Mouse (Mus musculus) limb, embryonic 10.5 days (tissue): Measurements from ENCODE around the gene Qpctl. TPM values are rescaled to one million over a fixed set of nuclear protein-coding genes. Genes with fewer than 3 reads are reported as not detected.
A peak's percentile ranks its signal among the peaks of the same experiment; 100 is the strongest.

Source experiments
- DNase-seq: peaks from one replicate; pipeline ENCODE4 v3.0.0-alpha.2; 2017; ENCODE audit warnings: low spot score
- H3K27ac ChIP-seq: fragments of 300-500 bp; sonication (generic); 2 replicates; pipeline ENCODE4 v1.5.1; 2016; ENCODE audit warnings: mild to moderate bottlenecking
- H3K27me3 ChIP-seq: fragments of 300-500 bp; sonication (generic); 2 replicates; pipeline ENCODE4 v1.6.1; 2016; ENCODE audit warnings: low read depth, mild to moderate bottlenecking; ENCODE audit not compliant: poor library complexity, severe bottlenecking
- H3K36me3 ChIP-seq: fragments of 300-500 bp; sonication (generic); 2 replicates; pipeline ENCODE4 v1.6.1; 2016; ENCODE audit warnings: mild to moderate bottlenecking, moderate library complexity
- H3K4me1 ChIP-seq: fragments of 300-500 bp; sonication (generic); 2 replicates; pipeline ENCODE4 v1.6.1; 2016
- H3K4me3 ChIP-seq: fragments of 300-500 bp; sonication (generic); 2 replicates; pipeline ENCODE4 v1.5.1; 2016; ENCODE audit warnings: mild to moderate bottlenecking, moderate library complexity
- H3K9me3 ChIP-seq: fragments of 300-500 bp; sonication (generic); replicated peaks from 2 replicates; pipeline ENCODE4 v1.6.1; 2016; ENCODE audit warnings: mild to moderate bottlenecking
- WGBS: fragments of 180-500 bp; shearing (Covaris S2); methylation state at CpG from one replicate; pipeline ENCODE4 v1.1.7; 2016; 5-methylcytosine and 5-hydroxymethylcytosine counted together
- polyA plus RNA-seq: library from polyadenylated mRNA; unstranded; fragments of >200 nt; fragmentation: Nextera tagmentation; extraction: Ambion mirVana; gene quantifications from 2 replicates; pipeline ENCODE4 v1.2.1, GENCODE M21; 2016

Qpctl gene
- polyA plus RNA-seq, 1 experiment from 2014 or later, result 14.4 TPM

DNA sequence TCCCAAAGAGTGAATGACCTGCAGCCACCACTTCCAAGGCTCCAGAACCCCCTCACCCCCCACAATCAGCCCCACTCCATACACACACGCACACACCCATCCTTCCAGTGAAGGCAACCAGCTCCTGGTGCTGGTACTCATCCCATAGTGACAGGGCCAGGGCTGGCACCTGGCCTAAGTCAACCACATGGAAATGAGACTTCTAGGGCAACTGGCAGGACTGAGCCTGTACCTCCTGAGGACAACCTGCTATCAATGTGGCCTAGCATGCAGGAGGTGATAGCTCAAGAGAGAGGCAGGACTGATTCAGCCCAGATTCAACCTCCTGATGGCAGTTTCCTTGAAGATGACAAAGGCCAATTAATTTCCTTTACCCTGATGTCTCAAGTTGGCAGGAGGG lies 48.8 kb downstream of the Qpctl start:
- Histone ChIP-seq H3K36me3 (peaks cover 15% of the 10 kb centered on the region; the same call in 1 of the 2 replicates), H3K27me3 (no peaks in the 10 kb centered on the region), H3K27ac (no peak overlapping the region), H3K4me3 (no peak overlapping the region), H3K4me1 (peaks cover 25% of the 10 kb centered on the region), H3K9me3 (no peaks in the 10 kb centered on the region)
- no peak for DNase-seq
- WGBS, result 89% methylated on average over 1 of the region's 1 CpGs

DNA sequence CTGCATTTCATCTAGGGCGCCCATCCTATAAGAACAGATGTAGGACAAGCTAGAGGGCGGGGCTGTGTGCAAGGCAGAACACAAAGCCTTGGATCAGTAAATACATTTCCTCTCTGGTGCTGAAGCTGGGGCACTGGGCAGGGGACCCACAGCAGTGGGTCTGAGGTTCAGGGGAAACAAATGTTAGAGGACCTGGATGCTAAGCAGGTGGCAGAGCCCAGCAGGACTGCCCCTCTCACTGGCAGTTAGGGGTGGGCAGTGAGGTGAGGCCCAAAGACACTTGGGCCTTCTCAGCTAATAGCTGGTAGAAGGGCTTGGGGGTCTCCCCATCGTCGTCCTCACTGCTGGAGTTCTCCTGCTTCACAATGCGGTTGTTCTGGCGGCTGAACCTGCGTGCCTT lies 50.3 kb downstream of the Qpctl start:
- peaks cover 15% of the 10 kb centered on the region; the same call in 1 of the 2 replicates for H3K36me3 ChIP-seq
- H3K4me1 ChIP-seq, result peaks cover 30% of the 10 kb centered on the region
- no peak for DNase-seq
- no peaks in the 10 kb centered on the region for H3K9me3 ChIP-seq
- WGBS, result 62% methylated on average over 7 of the region's 7 CpGs
- H3K27me3 ChIP-seq, result no peaks in the 10 kb centered on the region
- no peak overlapping the region for H3K4me3 ChIP-seq
- H3K27ac ChIP-seq, result no peak overlapping the region

GRCm38 (mm10) chr7:19097863-19098262 lies 51.2 kb downstream of the Qpctl start:
- Histone ChIP-seq H3K36me3 (peaks cover 15% of the 10 kb centered on the region; the same call in 1 of the 2 replicates), H3K4me3 (no peak overlapping the region), H3K9me3 (no peaks in the 10 kb centered on the region), H3K27ac (no peak overlapping the region), H3K4me1 (peaks cover 37% of the 10 kb centered on the region), H3K27me3 (no peaks in the 10 kb centered on the region)
- DNase-seq, result no peak

DNA sequence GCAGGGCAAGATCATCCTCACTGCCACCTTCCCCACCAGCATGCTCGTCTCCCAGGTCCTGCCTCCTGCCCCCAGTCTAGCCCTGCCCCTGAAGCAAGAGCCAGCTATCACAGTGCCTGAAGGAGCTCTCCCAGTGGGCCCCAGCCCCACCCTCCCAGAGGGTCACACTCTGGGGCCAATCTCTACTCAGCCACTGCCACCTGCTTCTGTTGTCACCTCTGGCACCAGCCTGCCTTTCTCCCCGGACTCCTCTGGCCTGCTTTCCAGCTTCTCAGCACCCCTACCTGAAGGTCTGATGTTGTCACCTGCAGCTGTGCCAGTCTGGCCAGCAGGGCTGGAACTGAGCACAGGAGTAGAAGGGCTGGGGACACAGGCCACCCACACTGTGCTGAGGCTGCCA lies 51.9 kb downstream of the Qpctl start:
- no peak for DNase-seq
- H3K36me3 ChIP-seq, result peaks cover 15% of the 10 kb centered on the region; the same call in 1 of the 2 replicates
- H3K9me3 ChIP-seq, result no peaks in the 10 kb centered on the region
- no peak overlapping the region for H3K4me3 ChIP-seq
- H3K27ac ChIP-seq, result no peak overlapping the region
- H3K4me1 ChIP-seq, result peaks cover 43% of the 10 kb centered on the region
- H3K27me3 ChIP-seq, result peaks cover under 1% of the 10 kb centered on the region
- 53% methylated on average over 2 of the region's 2 CpGs for WGBS

GRCm38 (mm10) chr7:19096421-19096976 lies 52.6 kb downstream of the Qpctl start:
- peak overlapping the region; percentile 95 for H3K27ac ChIP-seq
- H3K4me1 ChIP-seq, result peaks cover 50% of the 10 kb centered on the region

DNA sequence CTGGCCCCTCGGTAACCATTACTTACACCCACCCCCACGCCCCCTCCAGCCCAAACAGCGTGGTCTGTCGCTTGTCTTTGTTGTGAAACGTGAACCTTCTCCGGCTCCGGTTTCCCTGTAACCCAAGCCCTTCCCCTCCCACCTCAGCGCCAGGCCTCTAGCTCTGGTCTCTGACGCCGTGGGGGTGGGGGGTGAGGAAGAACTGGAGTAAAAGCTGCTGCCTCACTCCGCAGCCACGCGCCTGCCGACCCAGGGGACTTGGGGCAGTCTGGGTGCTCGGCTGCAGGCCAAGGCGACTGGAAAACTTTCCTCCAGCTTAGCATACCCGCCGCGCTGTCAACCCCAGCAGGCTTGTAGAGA lies 53.4 kb downstream of the Qpctl start:
- Histone ChIP-seq H3K4me3 (peak overlapping the region; percentile 67), H3K9me3 (no peaks in the 10 kb centered on the region), H3K27me3 (peaks cover 16% of the 10 kb centered on the region), H3K4me1 (peaks cover 54% of the 10 kb centered on the region), H3K27ac (peak overlapping the region; percentile 95), H3K36me3 (peaks cover 28% of the 10 kb centered on the region)
- DNase-seq, result peak; percentile 87
- WGBS, result under 1% methylated on average over 19 of the region's 19 CpGs

More at GRCm38 (mm10) chr7:19096421-19096976, 52.6 kb downstream of the Qpctl start:
- WGBS, result 53% methylated on average over 5 of the region's 5 CpGs
- peak; percentile 33 for DNase-seq
- Histone ChIP-seq H3K4me3 (peak overlapping the region; percentile 67), H3K9me3 (no peaks in the 10 kb centered on the region), H3K36me3 (peaks cover 21% of the 10 kb centered on the region), H3K27me3 (peaks cover 8% of the 10 kb centered on the region)

DNA sequence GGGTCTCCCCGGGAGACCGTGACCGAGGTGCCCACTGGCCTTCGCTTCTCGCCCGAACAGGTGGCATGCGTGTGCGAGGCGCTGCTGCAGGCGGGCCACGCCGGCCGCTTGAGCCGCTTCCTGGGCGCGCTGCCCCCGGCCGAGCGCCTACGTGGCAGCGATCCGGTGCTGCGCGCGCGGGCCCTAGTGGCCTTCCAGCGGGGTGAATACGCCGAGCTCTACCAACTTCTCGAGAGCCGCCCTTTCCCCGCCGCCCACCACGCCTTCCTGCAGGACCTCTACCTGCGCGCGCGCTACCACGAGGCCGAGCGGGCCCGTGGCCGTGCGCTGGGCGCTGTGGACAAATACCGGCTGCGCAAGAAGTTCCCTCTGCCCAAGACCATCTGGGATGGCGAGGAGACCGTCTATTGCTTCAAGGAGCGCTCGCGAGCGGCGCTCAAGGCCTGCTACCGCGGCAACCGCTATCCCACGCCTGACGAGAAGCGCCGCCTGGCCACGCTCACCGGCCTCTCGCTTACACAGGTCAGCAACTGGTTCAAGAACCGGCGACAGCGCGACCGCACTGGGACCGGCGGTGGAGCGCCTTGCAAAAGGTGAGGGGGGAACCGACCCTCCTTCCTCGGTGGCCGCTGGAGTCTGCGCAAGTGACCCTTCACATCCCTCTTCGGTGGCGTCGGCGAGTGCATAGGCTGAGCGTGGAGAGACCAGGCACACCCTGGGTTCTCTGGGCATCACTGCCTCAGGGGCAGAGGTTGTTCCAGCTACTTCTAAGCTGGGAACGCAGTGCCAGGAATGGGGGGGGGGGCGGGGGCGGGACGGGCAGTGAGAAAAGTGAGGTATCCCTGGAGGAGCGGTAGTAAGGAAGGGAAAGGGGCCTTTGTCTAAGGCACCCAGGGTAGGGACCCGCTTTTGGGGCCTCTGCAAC lies 54.0 kb downstream of the Qpctl start:
- Histone ChIP-seq H3K27me3 (peaks cover 22% of the 10 kb centered on the region), H3K9me3 (no peaks in the 10 kb centered on the region), H3K4me3 (peak overlapping the region; percentile 67), H3K27ac (peak overlapping the region; percentile 95), H3K36me3 (peaks cover 35% of the 10 kb centered on the region), H3K4me1 (peaks cover 54% of the 10 kb centered on the region)
- WGBS, result under 1% methylated on average over 87 of the region's 87 CpGs
- DNase-seq, result peak; percentile 80

DNA sequence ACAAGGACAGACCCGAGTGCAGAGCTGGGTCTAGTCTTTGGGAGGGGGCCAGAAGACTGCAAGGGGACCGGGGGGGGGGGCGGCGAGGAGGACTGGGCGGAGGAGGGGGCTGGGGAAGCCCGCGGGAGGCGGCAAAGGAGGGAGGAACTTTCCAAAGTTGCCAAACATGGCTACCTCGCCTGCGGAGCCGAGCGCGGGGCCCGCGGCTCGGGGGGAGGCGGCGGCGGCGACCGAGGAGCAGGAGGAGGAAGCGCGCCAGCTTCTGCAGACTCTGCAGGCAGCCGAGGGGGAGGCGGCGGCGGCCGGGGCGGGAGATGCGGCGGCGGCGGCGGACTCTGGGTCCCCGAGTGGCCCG lies 54.6 kb downstream of the Qpctl start, which contains the start of gene Six5:
Six5 (plus strand) TSS at position 124 of the 355 bp plus-strand sequence.
- no peaks in the 10 kb centered on the region for H3K9me3 ChIP-seq
- no peak for DNase-seq
- under 1% methylated on average over 34 of the region's 36 CpGs for WGBS
- peak within 1 kb of the TSS; percentile 95 for H3K27ac ChIP-seq
- peaks cover 54% of the 10 kb centered on the region for H3K4me1 ChIP-seq
- peak within 1 kb of the TSS; percentile 67 for H3K4me3 ChIP-seq
- H3K27me3 ChIP-seq, result peaks cover 24% of the 10 kb centered on the region
- H3K36me3 ChIP-seq, result peaks cover 40% of the 10 kb centered on the region

GRCm38 (mm10) chr7:19093537-19094385 lies 55.3 kb downstream of the Qpctl start:
- Histone ChIP-seq H3K9me3 (no peaks in the 10 kb centered on the region), H3K4me3 (peak overlapping the region; percentile 67), H3K27me3 (peaks cover 24% of the 10 kb centered on the region), H3K27ac (peak overlapping the region; percentile 95), H3K4me1 (peaks cover 54% of the 10 kb centered on the region), H3K36me3 (peaks cover 45% of the 10 kb centered on the region)
- under 1% methylated on average over 45 of the region's 45 CpGs for WGBS
- peak; percentile 100 for DNase-seq

DNA sequence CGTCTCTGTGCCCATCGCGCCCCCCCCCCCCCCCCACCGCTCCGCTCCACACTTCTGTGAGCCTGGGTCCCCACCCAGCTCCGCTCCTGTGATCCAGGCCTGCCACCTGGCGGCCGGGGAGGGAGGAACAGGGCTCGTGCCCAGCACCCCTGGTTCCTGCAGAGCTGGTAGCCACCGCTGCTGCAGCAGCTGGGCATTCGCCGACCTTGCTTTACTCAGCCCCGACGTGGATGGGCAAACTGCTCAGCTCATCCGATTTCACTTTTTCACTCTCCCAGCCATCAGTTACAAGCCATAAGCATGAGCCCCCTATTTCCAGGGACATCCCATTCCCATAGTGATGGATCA lies 55.9 kb downstream of the Qpctl start:
- DNase-seq, result peak; percentile 90
- peak overlapping the region; percentile 67 for H3K4me3 ChIP-seq
- H3K27me3 ChIP-seq, result peaks cover 24% of the 10 kb centered on the region
- H3K27ac ChIP-seq, result peak overlapping the region; percentile 87
- WGBS, result 2% methylated on average over 11 of the region's 15 CpGs
- H3K4me1 ChIP-seq, result peaks cover 54% of the 10 kb centered on the region
- H3K9me3 ChIP-seq, result no peaks in the 10 kb centered on the region
- peaks cover 51% of the 10 kb centered on the region for H3K36me3 ChIP-seq

GRCm38 (mm10) chr7:19092381-19093173 lies 56.5 kb downstream of the Qpctl start:
- WGBS, result 4% methylated on average over 38 of the region's 38 CpGs
- Histone ChIP-seq H3K4me1 (peaks cover 53% of the 10 kb centered on the region), H3K36me3 (peaks cover 53% of the 10 kb centered on the region), H3K27ac (peak overlapping the region; percentile 87), H3K4me3 (peak overlapping the region; percentile 67), H3K9me3 (no peaks in the 10 kb centered on the region), H3K27me3 (peaks cover 24% of the 10 kb centered on the region)
- peak; percentile 85 for DNase-seq

- peaks cover 53% of the 10 kb centered on the region for H3K36me3 ChIP-seq
- 26% methylated on average over 17 of the region's 17 CpGs for WGBS
Measured at GRCm38 (mm10) chr7:19091913-19092312, 57.2 kb downstream of the Qpctl start.

More at GRCm38 (mm10) chr7:19091913-19092312, 57.2 kb downstream of the Qpctl start:
- Histone ChIP-seq H3K27ac (peak overlapping the region; percentile 87), H3K4me1 (peaks cover 46% of the 10 kb centered on the region), H3K27me3 (peaks cover 24% of the 10 kb centered on the region), H3K4me3 (peak overlapping the region; percentile 67), H3K9me3 (no peaks in the 10 kb centered on the region)
- no peak for DNase-seq
